25 mouse cellular contexts compared by ENCODE assay signal in the genomic region with DNA sequence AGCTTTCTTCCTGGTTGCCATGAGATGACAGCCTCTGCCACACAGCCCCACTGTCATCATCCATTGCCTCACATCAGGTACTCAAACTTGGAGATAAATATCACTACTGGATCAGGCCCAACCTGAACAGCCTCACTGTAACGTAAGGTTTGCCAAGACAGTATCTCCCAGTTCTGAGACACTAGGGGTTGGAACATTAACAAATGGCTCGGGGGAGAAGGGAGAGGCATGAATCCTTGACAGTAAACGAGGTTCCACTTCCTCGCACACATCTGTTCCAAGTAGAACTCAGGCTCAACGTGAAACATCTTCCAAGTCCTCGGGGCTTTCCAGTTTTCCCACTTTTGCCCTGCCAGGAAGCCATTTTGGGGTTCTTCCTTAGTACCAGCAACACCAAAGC.
"Had no signal": no experiment of that assay in that cellular context is flagged by ENCODE, and none has a peak within 500 bp of the region (broad histone marks: within the 10 kb centered on the region; RNA-seq: fewer than 3 reads in every experiment).

No protein-coding gene starts in this region.

- H3K4me3 ChIP-seq: heart, adult 2 months; heart, embryonic 13.5 days; heart, embryonic 15.5 days; hindbrain, embryonic 13.5 days; intestine, embryonic 15.5 days; kidney, embryonic 15.5 days; left cerebral cortex, adult 2 months; limb, embryonic 10.5 days; limb, embryonic 12.5 days; liver, embryonic 13.5 days had no signal

- ATAC-seq: hindbrain, embryonic 16.5 days; inflammation-experienced regulatory T-cells, adult 6 months; intestine, embryonic 15.5 days; intestine, postnatal 0 days had no signal

- H3K27ac ChIP-seq: heart, adult 2 months; heart, embryonic 13.5 days; heart, embryonic 15.5 days; hindbrain, embryonic 13.5 days; intestine, embryonic 15.5 days; kidney, embryonic 15.5 days; kidney, postnatal 0 days; left cerebral cortex, adult 2 months; limb, embryonic 10.5 days; limb, embryonic 12.5 days; liver, embryonic 13.5 days had no signal

- H3K36me3 ChIP-seq: heart, embryonic 13.5 days; heart, embryonic 15.5 days; hindbrain, embryonic 13.5 days; intestine, embryonic 15.5 days; kidney, embryonic 15.5 days; limb, embryonic 10.5 days; limb, embryonic 12.5 days; liver, embryonic 13.5 days had no signal

- H3K9ac ChIP-seq: heart, embryonic 13.5 days; heart, embryonic 15.5 days; hindbrain, embryonic 13.5 days; intestine, embryonic 15.5 days; kidney, embryonic 15.5 days; limb, embryonic 12.5 days; liver, embryonic 13.5 days had no signal

- DNase-seq: gastrocnemius, postnatal 14 days; gastrocnemius, postnatal 36 days; heart, adult 2 months; heart, postnatal 14 days; heart, postnatal 36 days; kidney, adult 18-20 months; kidney, adult 9 months; kidney, postnatal 14 days; kidney, postnatal 36 days; liver; liver, embryonic 13.5 days had no signal

- H3K27me3 ChIP-seq: heart, embryonic 13.5 days; heart, embryonic 15.5 days; hindbrain, embryonic 13.5 days; intestine, embryonic 15.5 days; kidney, embryonic 15.5 days; limb, embryonic 12.5 days; liver, embryonic 13.5 days had no signal

- H3K9me3 ChIP-seq: heart, embryonic 13.5 days; heart, embryonic 15.5 days; hindbrain, embryonic 13.5 days; intestine, embryonic 15.5 days; kidney, embryonic 15.5 days; limb, embryonic 10.5 days; limb, embryonic 12.5 days; liver, embryonic 13.5 days had no signal

- H3K4me2 ChIP-seq: heart, embryonic 11.5 days; heart, embryonic 13.5 days; heart, embryonic 15.5 days; hindbrain, embryonic 13.5 days; intestine, embryonic 15.5 days; kidney, embryonic 15.5 days; limb, embryonic 12.5 days; liver, embryonic 11.5 days; liver, embryonic 13.5 days had no signal

- H3K4me1 ChIP-seq: heart, embryonic 13.5 days; heart, embryonic 15.5 days; hindbrain, embryonic 13.5 days; intestine, embryonic 15.5 days; limb, embryonic 10.5 days; limb, embryonic 12.5 days; liver, embryonic 13.5 days had no signal
